Comparison of ENCODE assay signal across 15 mouse cellular contexts in the genomic region with DNA sequence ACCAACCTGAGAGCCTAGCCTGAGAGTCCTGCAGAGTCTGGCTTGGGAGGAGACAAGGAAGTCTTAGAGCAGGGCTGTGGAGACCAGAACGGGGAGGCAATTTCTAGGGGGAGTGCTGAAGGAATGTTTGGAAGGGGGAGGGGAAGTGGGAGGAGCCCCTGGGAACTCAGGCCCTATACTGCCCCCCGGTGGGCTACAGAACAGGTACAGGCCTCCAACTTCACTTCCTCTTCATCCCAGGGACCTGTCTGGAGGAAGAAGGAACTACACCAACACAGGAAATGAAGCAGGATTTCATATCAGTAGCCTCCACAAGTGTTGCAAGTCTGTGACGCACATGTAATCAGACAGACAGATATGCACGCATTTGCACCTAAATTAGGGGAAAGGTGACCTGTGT.
DNase-seq lines count a peak whose midpoint lies in the region; ATAC-seq and TF ChIP-seq lines count a peak whose summit lies in the region.
"Had no signal": no experiment of that assay in that cellular context is flagged by ENCODE, and none has a peak within 500 bp of the region (broad histone marks: within the 10 kb centered on the region; RNA-seq: fewer than 3 reads in every experiment).

No protein-coding gene starts in this region.

- DNase-seq in kidney, postnatal 0 days (ENCODE audit: low spot score): peak; percentile 21
- no peak for DNase-seq in kidney, postnatal 14 days
- DNase-seq in 3134 (ENCODE audit: extremely low read depth, insufficient read length, low spot score): peak; percentile 18
- DNase-seq in embryonic facial prominence, embryonic 10.5 days (ENCODE audit: low spot score): peak; percentile 14
- DNase-seq in left cerebral cortex, adult 2 months (ENCODE audit: extremely low spot score in 1 of 2, low spot score in 2 of 2): no peak
- no peak for DNase-seq in T-cell, adult 2 months (ENCODE audit: low spot score)
- DNase-seq: adrenal gland, adult 8-10 months; cerebellum, adult 11-12 months; forebrain, postnatal 0 days; midbrain, embryonic 14.5 days had no signal

- peak; percentile 47 for TF ChIP-seq CTCF in kidney, postnatal 0 days (IDR thresholded peaks at IDR 0.05; ENCODE audit: low read depth)
- peak; percentile 56 for TF ChIP-seq CTCF in ES-Bruce4 (IDR thresholded peaks at IDR 0.05; ENCODE audit: low read depth, low read length)
- TF ChIP-seq CTCF in left cerebral cortex, adult 2 months (IDR thresholded peaks at IDR 0.05): no peak

- ATAC-seq in kidney, postnatal 0 days (replicated peaks; ENCODE audit: low FRiP score, low read depth): 0 out of 2 replicates have a peak, but pooled peaks have one; percentile 43
- no peak for ATAC-seq in frontal cortex, adult (ENCODE audit: low TSS enrichment)
- ATAC-seq: forebrain, postnatal 0 days had no signal

- no peaks in the 10 kb centered on the region for H3K36me3 ChIP-seq in kidney, postnatal 0 days (ENCODE audit: insufficient read depth, low read length)
- no peaks in the 10 kb centered on the region for H3K36me3 ChIP-seq in ES-Bruce4 (ENCODE audit: control insufficient read depth, insufficient read depth, low read length, poor library complexity, severe bottlenecking)
- H3K36me3 ChIP-seq in embryonic facial prominence, embryonic 10.5 days (replicated peaks): no peaks in the 10 kb centered on the region
- H3K36me3 ChIP-seq: embryonic facial prominence, embryonic 13.5 days; hindbrain, embryonic 13.5 days; lung, embryonic 15.5 days had no signal

- H3K4me3 ChIP-seq in kidney, postnatal 0 days (replicated peaks; ENCODE audit: low read depth, low read length): no peak overlapping the region
- no peak overlapping the region for H3K4me3 ChIP-seq in ES-Bruce4 (ENCODE audit: low read depth, low read length)
- no peak overlapping the region for H3K4me3 ChIP-seq in embryonic facial prominence, embryonic 10.5 days
- H3K4me3 ChIP-seq in left cerebral cortex, adult 2 months: no peak overlapping the region
- H3K4me3 ChIP-seq: embryonic facial prominence, embryonic 13.5 days; hindbrain, embryonic 13.5 days; lung, embryonic 15.5 days had no signal

- no peak overlapping the region for H3K27ac ChIP-seq in kidney, postnatal 0 days
- no peak overlapping the region for H3K27ac ChIP-seq in ES-Bruce4 (ENCODE audit: insufficient read depth, low read length)
- H3K27ac ChIP-seq in embryonic facial prominence, embryonic 10.5 days (replicated peaks): no peak overlapping the region
- H3K27ac ChIP-seq in left cerebral cortex, adult 2 months: no peak overlapping the region
- H3K27ac ChIP-seq: embryonic facial prominence, embryonic 13.5 days; hindbrain, embryonic 13.5 days; lung, embryonic 15.5 days had no signal

- TF ChIP-seq POLR2A in ES-Bruce4 (IDR thresholded peaks at IDR 0.05; ENCODE audit: insufficient read depth, low read length): no peak

- no peaks in the 10 kb centered on the region for H3K4me1 ChIP-seq in kidney, postnatal 0 days (replicated peaks; ENCODE audit: insufficient read depth, low read length)
- H3K4me1 ChIP-seq in ES-Bruce4 (ENCODE audit: control insufficient read depth, insufficient read depth, low read length): no peaks in the 10 kb centered on the region
- H3K4me1 ChIP-seq in embryonic facial prominence, embryonic 10.5 days: no peaks in the 10 kb centered on the region
- H3K4me1 ChIP-seq: embryonic facial prominence, embryonic 13.5 days; hindbrain, embryonic 13.5 days; lung, embryonic 15.5 days had no signal

- no peaks in the 10 kb centered on the region for H3K9me3 ChIP-seq in kidney, postnatal 0 days (replicated peaks; ENCODE audit: low read length)
- H3K9me3 ChIP-seq in ES-Bruce4 (replicated peaks; ENCODE audit: control insufficient read depth, insufficient read depth, low read length, poor library complexity, severe bottlenecking): no peaks in the 10 kb centered on the region
- no peaks in the 10 kb centered on the region for H3K9me3 ChIP-seq in embryonic facial prominence, embryonic 10.5 days
- H3K9me3 ChIP-seq: embryonic facial prominence, embryonic 13.5 days; hindbrain, embryonic 13.5 days; lung, embryonic 15.5 days had no signal

- H3K4me2 ChIP-seq in kidney, postnatal 0 days (ENCODE audit: low read length): no peak overlapping the region
- H3K4me2 ChIP-seq: embryonic facial prominence, embryonic 13.5 days; hindbrain, embryonic 13.5 days; lung, embryonic 15.5 days had no signal

- no peak for TF ChIP-seq EP300 in ES-Bruce4 (IDR thresholded peaks at IDR 0.05; ENCODE audit: insufficient read depth, low read depth, low read length)

- intact Hi-C loops in left cerebral cortex, adult 2 months (cut with DNase I): no loop called here

- H3K9ac ChIP-seq in kidney, postnatal 0 days (ENCODE audit: low read depth, low read length): no peak overlapping the region
- no peak overlapping the region for H3K9ac ChIP-seq in ES-Bruce4 (ENCODE audit: low read depth, poor library complexity, severe bottlenecking)
- H3K9ac ChIP-seq: embryonic facial prominence, embryonic 13.5 days; forebrain, postnatal 0 days; hindbrain, embryonic 13.5 days; lung, embryonic 15.5 days had no signal

- 53% methylated on average over 4 of the region's 4 CpGs for WGBS in kidney, postnatal 0 days
- 56% methylated on average over 4 of the region's 4 CpGs for WGBS in embryonic facial prominence, embryonic 10.5 days

- no peaks in the 10 kb centered on the region for H3K27me3 ChIP-seq in kidney, postnatal 0 days (ENCODE audit: insufficient read depth, low read length)
- H3K27me3 ChIP-seq in ES-Bruce4 (ENCODE audit: control insufficient read depth, insufficient read depth, low read length, poor library complexity, severe bottlenecking): no peaks in the 10 kb centered on the region; the same call in 1 of the 2 replicates
- no peaks in the 10 kb centered on the region for H3K27me3 ChIP-seq in embryonic facial prominence, embryonic 10.5 days (replicated peaks; ENCODE audit: low read depth, poor library complexity, severe bottlenecking)
- H3K27me3 ChIP-seq: embryonic facial prominence, embryonic 13.5 days; hindbrain, embryonic 13.5 days; lung, embryonic 15.5 days had no signal

Comparison
In these comparisons a context has a peak if more than half of its experiments do, and no peak if none do; other contexts are left out.
1. DNase-seq: peak in kidney, postnatal 0 days (single experiment), 3134 (single experiment) and embryonic facial prominence, embryonic 10.5 days (single experiment); none in kidney, postnatal 14 days (single experiment), left cerebral cortex, adult 2 months (0 of 2) and T-cell, adult 2 months (single experiment).